Mouse (Mus musculus): ENCODE results near the gene Slc2a12. TPM values are rescaled to one million over a fixed set of nuclear protein-coding genes. Genes with fewer than 3 reads are reported as not detected.

Gene Slc2a12
- total RNA-seq (2012; rRNA removed), result 0.26 and 0.35 TPM in 2 replicates
- under 1 TPM in 1 of 2 experiments, not detected in 1; 0.01 TPM for polyA plus RNA-seq (2012; ENCODE audit: insufficient read depth in 1 of 2, insufficient read length in 2 of 2, low read depth in 1 of 2, low replicate concordance in 2 of 2, missing spikeins in 1 of 2)

- Histone ChIP-seq H3K9ac (ENCODE audit: control insufficient read depth, low read depth, low read length, poor library complexity, severe bottlenecking) (no peak within 1 kb of the TSS), H3K27me3 (ENCODE audit: control insufficient read depth in 1 of 2, insufficient read depth in 2 of 2, low read length in 2 of 2) (no peaks in the 10 kb centered on the region; a peak in 1 of 4 replicates), H3K27ac (ENCODE audit: control insufficient read depth, low read depth, low read length) (no peak within 1 kb of the TSS), H3K9me3 (replicated peaks; ENCODE audit: insufficient read depth, low read length) (no peaks in the 10 kb centered on the region), H3K4me3 (ENCODE audit: control insufficient read depth in 1 of 2, insufficient read depth in 1 of 2, low read depth in 2 of 2, low read length in 2 of 2) (no peak within 1 kb of the TSS), H3K79me2 (ENCODE audit: control insufficient read depth, insufficient read depth, low read length, poor library complexity) (no peaks in the 10 kb centered on the region), H3K36me3 (ENCODE audit: control insufficient read depth in 1 of 2, insufficient read depth in 2 of 2, low read length in 2 of 2) (no peaks in the 10 kb centered on the region), H3K4me1 (ENCODE audit: control insufficient read depth in 1 of 2, insufficient read depth in 2 of 2, low read length in 2 of 2) (no peaks in the 10 kb centered on the region)
- no peak for DNase-seq (ENCODE audit: low read depth, low spot score)
- TF ChIP-seq ZNF384 (IDR thresholded peaks at IDR 0.05; ENCODE audit: low read depth, low read length), result no peak
- TF ChIP-seq POLR2A (IDR thresholded peaks at IDR 0.05; ENCODE audit: control insufficient read depth in 1 of 2, insufficient read depth in 1 of 2, low read depth in 1 of 2, low read length in 2 of 2, poor library complexity in 1 of 2), result no peak
These were observed at the start of gene Slc2a12 for GRCm38 (mm10) chr10:22644853-22645491. Gene Slc2a12 (plus strand): TSS chr10:22645011.

- DNase-seq (ENCODE audit: low read depth, low spot score), result no peak
- no peaks in the 10 kb centered on the region for H3K4me1 ChIP-seq (ENCODE audit: control insufficient read depth in 1 of 2, insufficient read depth in 2 of 2, low read length in 2 of 2)
- H3K27ac ChIP-seq (ENCODE audit: control insufficient read depth, low read depth, low read length), result no peak overlapping the region
- no peaks in the 10 kb centered on the region for H3K9me3 ChIP-seq (replicated peaks; ENCODE audit: insufficient read depth, low read length)
- TF ChIP-seq ZMIZ1 (IDR thresholded peaks at IDR 0.05; ENCODE audit: low read depth, low read length) (no peak), KAT2A (conservative IDR thresholded peaks at IDR 0.05; ENCODE audit: low read depth, low read length) (no peak), MAFK (IDR thresholded peaks at IDR 0.05; ENCODE audit: borderline replicate concordance, low read depth, low read length) (no peak), TCF12 (IDR thresholded peaks at IDR 0.05; ENCODE audit: low read depth, low read length) (no peak), E2F4 (IDR thresholded peaks at IDR 0.05; ENCODE audit: borderline replicate concordance, low read depth, low read length) (no peak), SMC3 (IDR thresholded peaks at IDR 0.05; ENCODE audit: low read depth, low read length) (no peak), NRF1 (IDR thresholded peaks at IDR 0.05; ENCODE audit: insufficient read depth, low read depth, low read length, poor library complexity, severe bottlenecking) (no peak), CHD2 (IDR thresholded peaks at IDR 0.05; ENCODE audit: low read length) (no peak), MAX (IDR thresholded peaks at IDR 0.05; ENCODE audit: low read length) (no peak), USF2 (IDR thresholded peaks at IDR 0.05; ENCODE audit: borderline replicate concordance in 1 of 2, insufficient read depth in 1 of 2, low read depth in 1 of 2, low read length in 2 of 2) (no peak), POLR2AphosphoS2 (IDR thresholded peaks at IDR 0.05; ENCODE audit: low read length) (no peak), GABPA (IDR thresholded peaks at IDR 0.05; ENCODE audit: low read depth, low read length) (no peak), NELFE (IDR thresholded peaks at IDR 0.05; ENCODE audit: low read depth, low read length) (no peak), HCFC1 (IDR thresholded peaks at IDR 0.05; ENCODE audit: low read depth, low read length) (no peak), MYB (IDR thresholded peaks at IDR 0.05; ENCODE audit: low read depth, low read length) (no peak), RAD21 (IDR thresholded peaks at IDR 0.05; ENCODE audit: low read depth, low read length) (no peak)
- no peaks in the 10 kb centered on the region for H3K79me2 ChIP-seq (ENCODE audit: control insufficient read depth, insufficient read depth, low read length, poor library complexity)
- no peaks in the 10 kb centered on the region for H3K36me3 ChIP-seq (ENCODE audit: control insufficient read depth in 1 of 2, insufficient read depth in 2 of 2, low read length in 2 of 2)
- no peak overlapping the region for H3K9ac ChIP-seq (ENCODE audit: control insufficient read depth, low read depth, low read length, poor library complexity, severe bottlenecking)
- no peak overlapping the region for H3K4me3 ChIP-seq (ENCODE audit: control insufficient read depth in 1 of 2, insufficient read depth in 1 of 2, low read depth in 2 of 2, low read length in 2 of 2)
- H3K27me3 ChIP-seq (ENCODE audit: control insufficient read depth in 1 of 2, insufficient read depth in 2 of 2, low read length in 2 of 2), result no peaks in the 10 kb centered on the region
These were observed 45.8 kb upstream of the Slc2a12 start for GRCm38 (mm10) chr10:22598908-22599480.

Data from MEL (cell line).